Mouse (Mus musculus): ENCODE results near the gene Mpzl2.

Mpzl2 gene

DNA sequence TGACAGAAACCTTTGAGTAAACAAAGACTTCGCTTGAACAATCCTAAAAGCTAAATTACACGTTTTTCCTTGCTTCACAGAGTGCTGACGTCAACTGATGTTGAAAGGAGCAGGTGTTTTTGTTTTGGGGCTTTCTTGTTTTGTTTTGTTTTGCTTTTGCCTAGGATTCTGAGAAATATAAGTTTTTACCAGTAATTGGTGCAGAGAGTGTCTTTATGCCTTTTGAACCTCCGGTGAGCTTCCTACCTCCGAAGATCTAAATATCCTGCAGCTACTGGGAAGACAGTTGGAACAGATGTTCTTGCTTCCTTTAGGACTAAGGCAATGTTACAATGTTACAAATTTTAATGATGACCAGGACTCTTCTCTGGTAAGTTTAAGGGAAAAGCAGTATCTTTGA is at the start of gene Mpzl2:
Mpzl2 (plus strand) TSS at position 301 of the 400 bp plus-strand sequence.
- DNase-seq = no peak

DNA sequence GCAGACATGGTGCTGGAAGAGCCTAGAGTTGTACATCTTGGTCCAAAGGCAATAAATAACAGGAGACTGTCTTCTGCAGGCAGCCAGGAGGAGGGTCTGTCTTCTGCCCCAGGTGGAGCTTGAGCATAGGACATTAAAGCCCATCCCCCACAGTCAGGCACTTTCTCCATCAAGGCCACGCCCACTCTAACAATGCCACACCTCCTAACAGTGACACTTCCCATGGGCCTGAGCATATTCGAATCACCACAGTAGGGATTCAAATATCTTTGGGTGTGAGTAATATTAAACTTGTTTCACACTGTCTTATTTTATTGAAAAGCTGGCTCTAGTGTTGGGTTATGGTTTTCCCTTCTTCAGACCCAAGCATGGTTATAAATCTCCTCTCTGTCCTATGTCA is 47.8 kb upstream of the Mpzl2 start:
- peak in 1 of 2 experiments; percentile 23 for DNase-seq

DNA sequence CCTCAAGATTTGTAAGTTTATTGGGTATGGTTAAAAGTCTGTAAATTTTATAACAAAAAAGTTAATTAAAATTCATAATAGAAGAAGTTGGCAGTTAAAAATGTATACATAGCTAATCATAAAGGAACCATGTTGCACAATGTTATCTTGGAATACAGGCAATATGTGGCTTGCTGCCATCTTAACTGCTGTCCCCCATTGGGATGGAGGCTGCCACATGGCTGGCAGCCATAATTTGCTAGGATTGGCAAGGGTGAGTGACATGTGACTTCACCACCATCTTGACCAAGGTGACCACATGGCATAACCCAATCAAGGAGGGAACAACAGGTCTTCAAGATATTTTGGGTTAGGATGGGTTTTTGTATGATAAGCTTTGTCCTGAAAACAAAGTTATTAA is 47.3 kb upstream of the Mpzl2 start:
- peak; percentile 91 to 95 for DNase-seq

DNA sequence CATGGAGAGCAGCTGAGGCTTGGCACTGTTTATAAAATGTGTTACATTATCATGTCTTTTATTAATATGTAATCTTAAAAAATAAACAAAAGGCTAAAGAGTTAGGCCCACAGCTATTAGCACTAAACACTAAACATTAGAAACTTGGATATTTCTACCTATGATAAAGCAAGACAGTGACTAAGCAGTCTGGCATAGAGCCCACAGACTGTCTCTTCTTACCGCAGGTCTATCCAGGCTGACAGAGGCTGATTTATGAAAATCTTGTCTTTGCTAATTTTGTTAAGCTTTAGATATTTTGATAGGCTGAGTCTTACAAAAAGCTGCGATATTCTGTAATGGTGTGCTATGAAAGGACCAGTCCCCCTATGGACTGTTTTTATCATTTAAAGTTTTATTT is 46.3 kb upstream of the Mpzl2 start:
- no peak for DNase-seq

DNA sequence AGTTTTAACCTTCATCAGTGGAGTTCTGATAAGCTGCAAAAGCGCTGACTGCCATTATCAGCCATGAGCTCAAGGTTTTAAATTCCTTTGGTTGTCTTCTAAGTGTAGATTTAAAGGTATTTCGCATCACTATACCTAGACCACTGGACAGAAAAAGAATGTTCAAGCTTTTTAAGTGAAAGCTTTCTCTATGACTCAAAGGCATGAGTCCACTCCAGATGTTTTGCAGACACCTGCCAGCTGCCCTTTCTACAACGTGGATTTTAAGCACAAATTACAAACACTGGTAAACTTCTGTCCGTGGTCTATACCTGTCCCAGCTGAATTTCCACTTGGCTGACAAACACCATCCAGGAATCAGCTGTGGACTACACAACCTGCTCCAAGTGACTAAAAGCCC is 44.6 kb upstream of the Mpzl2 start:
- DNase-seq = no peak

DNA sequence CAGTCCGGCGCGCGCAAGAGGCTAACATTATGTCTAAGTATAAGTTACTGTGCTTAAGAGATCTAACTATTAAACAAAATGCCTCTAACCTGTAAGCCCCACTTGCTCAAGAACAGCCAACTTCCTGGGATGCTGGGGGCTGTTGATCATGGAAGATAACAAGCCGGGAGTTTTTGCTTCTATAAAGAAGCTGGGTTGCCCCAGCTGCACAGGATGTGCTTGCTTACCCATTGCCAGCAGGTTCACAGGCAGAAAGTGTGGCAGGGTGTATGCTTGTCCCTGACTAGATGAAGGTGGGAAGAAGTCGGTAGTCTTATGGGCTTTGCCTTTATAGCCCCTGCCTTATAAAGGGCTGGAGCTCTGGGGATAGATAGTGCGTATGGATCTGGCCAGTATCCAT is 43.0 kb upstream of the Mpzl2 start:
- no peak for DNase-seq

DNA sequence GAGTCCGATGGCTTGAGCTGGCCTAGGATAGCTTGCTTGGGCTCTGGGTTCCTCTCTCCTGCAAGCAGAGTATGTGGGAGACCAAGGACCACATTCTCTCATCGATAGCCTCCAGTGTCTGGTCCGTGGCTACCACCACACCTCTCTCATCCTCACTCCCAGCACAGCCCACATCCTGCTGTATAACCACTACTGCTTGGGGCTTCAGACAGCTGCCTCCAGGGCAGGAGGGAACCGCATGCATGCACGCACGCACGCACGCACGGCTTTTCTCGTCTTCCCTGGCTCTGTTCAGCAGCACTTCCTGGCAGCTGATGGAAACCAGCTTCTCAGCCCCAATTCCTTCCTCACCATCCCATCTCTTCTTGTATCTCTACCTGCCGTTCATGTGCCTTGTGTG is 41.5 kb upstream of the Mpzl2 start:
- no peak for DNase-seq

DNA sequence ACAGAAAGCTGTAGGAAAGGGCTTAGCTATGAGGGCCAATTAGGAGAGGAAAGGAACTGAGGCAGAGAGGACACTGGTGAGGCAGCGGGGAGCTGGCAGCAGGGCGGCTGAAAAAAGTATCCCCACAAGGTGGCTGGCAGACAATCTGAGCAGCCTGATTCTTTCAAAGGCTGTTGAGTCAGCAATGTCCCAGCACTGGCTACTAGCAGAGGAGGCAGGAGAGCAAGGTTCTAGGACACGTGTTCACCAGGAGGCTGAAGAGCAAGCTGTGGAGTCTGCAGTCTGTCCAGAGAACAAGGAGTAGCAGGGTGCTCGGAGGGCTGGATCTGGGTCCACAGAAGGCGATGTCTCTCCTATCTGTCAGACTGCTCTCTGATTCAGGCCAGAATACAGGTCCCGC is 40.4 kb upstream of the Mpzl2 start:
- peak in 1 of 2 experiments; percentile 36 for DNase-seq

DNA sequence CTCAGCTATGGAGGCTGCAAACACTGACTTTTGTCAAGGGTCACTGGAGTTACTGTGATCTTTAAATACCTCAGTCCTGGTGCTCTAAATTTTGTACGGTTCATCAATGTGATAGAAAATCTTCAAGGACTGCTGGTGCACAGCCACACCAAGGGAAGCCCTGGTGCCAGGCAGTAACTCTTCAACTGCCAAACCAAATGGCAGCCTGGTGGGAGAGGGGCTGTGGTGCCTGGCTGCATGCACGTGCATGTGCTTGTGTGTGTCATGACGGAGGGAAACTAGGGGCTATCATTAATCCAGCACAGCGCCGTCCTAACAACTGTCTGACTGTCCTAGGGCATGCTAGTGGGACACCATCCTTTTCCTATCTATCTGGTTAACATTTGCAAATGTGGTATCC is 39.8 kb upstream of the Mpzl2 start:
- DNase-seq = peak; percentile 50 to 55

DNA sequence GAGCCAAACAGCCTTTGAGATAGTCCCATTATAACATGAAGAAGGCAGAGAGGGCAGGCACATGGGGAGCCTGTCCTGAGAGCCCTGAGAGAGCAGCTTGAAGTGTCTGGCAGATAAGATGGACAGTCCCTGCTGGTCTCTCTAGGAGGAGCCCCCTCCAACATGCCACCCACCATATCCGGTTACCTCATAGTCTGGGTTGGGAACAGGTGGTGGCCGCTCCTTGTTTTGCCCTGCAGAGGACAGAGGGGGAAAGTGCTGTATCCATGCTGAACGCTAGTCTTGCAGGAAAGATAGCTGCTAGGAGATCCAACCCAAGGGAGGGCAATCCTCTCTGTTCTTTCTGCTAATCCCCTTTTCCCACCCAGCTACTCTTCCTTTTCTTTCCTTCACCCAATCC is 39.4 kb upstream of the Mpzl2 start:
- no peak for DNase-seq

DNA sequence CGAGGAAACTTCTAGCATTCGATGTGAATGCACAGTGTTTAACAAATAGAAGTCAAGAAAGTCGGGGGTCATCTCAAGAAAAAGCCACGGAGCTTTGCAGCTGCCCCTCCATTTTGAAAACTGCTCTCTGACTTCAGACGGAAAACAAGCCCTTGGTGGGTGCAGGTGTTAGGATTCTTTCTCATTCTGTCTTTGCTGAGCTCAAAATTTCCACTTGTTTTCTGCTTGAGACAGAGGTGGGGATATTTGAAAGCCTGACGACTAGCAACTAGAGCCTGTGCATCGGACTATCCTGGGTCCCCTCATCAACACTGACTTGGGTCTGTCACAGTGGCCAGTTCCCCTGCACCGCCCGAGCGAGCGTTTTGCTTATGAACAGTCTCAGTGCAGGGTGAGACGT is 32.2 kb upstream of the Mpzl2 start:
- no peak for DNase-seq

DNA sequence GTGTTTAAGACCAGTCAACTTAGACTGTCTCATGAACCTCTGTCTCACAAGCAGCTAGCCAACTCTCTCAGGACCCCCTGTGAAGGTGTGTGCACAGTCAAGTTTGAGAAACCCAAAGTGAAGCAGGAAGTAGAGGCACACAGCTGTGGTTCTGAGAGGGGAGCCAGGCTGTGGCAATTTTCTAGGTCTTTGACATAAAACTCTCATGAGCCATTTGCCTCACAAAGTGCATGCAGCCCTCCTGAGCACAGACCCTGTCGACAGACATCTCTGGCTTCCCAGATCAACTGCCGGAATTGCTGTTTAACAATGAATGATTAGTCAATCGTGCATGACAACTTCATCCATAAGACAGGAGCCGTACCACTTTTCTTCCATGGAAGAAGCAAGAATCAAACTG is 31.3 kb upstream of the Mpzl2 start:
- DNase-seq = no peak

DNA sequence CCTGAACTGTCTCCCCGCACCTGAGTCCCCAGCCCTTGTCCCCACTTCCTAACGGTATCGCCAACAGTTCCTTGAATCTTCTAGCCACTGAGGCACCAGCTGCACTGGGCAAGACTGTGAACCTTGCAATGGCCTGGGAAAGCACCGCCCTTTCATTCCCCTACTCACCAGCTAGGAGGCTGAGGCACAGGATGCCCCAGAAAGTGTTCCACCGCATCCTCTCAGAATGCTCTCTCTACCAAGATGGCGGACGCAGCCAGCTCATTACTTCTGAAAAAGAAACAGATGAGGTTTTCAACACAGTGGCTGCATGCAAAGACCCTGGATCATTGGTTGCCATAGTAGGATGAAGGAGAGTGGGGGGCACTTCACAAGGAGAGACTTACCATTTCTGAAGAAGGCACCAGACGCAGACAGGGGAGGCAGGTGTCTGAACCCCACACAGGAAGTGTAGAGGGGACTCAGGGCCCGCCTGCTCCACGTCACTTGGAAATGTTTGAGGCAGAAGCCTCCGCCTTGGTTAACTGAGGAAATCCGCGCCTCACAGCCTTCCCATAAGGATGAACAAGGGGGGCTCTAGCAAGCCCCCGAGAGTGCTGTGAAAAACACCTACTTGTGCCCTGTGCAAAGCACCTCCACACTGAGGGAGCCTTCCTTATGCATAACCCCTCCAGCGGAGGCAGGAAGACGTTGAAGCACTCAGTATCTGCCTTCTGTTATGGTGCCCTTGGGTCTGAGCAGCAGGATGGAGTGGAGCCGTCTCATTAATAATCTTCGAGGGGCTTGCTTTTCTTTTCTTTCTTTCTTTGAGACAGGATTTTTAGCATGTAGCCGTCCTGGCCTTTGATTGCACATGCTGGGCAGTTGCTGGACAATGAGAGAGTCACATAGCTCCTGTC is 30.2 kb upstream of the Mpzl2 start, which contains the start of gene Cd3e:
Cd3e (minus strand) TSS at position 448 of the 899 bp plus-strand sequence.
- no peak for DNase-seq

DNA sequence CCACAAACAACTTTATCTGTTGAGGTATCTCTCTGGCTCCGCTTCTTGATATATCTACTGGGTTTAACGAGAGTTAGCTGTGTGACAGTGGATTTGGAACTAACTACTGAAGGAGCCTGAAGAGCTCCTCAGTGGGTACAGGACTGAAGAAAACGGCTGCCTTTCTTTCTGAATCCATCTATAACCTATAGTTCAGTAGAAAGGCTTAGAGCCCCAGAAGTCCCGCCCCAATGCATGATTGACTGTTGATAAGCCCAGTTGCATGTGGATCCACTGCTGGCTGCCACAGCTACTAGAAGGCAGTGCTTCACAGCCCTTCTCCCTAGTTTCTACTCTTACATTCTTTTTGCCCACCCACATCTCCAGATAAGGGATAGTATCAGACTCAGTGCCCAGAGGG is 29.1 kb upstream of the Mpzl2 start:
- DNase-seq = no peak

DNA sequence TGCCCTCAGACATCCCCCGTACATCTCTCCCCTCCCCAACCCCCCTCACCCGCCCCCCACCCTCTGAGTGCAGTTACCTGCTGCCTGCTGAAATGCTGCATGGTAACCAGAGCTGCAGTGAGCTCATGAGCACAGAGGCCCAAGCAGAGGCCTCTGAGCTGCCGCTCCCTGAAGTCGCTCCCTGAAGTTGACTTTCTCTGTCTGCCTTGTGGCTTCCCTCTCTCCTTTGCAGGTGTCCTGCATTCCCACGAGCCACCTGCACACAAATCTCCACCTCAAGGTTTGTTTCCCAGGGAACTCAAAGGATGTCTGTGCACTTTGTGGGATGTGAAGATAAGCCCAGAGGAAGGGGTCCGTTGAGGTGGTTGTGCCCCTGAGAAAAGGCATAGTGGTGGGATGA is 28.3 kb upstream of the Mpzl2 start:
- no peak for DNase-seq

DNA sequence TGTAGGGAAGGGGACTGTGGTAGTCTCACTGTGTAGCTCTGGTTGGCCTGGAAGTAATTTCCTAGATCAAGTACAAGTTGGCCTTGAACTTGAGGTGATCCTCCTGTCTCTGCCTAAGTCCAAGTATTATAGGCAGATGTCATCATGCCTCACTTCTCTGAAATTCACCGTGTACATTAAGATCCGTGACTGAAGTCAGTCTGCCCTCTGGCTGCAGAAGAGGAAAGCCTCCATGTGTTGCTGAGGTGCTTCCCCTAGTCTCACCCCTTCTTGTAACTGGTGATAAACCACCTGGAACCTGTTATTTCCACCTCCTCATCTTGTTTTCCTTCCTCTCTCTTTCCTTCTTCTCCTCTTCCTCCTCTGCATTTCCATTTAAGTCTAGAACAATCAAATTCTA is 24.7 kb upstream of the Mpzl2 start:
- no peak for DNase-seq

DNA sequence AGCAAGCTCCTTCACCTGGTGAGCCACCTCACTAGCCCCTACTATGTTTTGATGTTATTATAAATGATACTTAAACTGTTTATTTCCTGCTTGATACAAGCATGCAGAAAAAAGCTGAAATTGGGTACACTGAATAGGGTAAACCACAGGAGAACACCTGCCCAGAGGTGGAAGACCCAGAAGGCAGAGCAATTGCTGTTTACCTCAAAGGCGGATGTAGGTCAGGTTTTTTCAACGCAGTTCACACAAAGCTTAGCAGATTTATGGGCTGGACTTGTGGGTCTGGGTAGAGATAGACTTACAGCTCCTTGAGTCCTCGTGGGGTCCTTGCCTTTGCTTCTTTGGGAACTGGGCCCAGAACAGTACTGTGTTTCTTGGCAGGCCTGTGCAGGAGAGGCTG is 23.8 kb upstream of the Mpzl2 start:
- no peak for DNase-seq

DNA sequence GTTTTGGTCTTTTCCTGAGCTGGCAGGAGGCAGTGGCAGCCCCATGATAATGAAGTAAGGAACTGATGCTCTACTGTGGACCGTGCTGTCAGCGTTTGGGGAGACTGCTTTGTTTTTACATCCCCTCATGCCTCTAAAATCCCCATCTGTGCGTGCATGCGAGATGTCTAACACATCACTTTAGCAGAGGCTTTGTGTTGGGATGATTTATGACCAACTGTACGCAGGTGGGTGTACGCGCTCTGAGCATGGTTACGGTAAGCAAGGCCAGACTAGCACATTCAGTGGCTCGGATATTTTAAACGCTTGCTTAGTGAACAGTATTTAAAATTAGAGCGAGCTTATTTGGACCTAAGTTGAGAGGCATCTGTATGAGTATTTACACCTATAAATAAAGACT is 21.6 kb upstream of the Mpzl2 start:
- DNase-seq = no peak

DNA sequence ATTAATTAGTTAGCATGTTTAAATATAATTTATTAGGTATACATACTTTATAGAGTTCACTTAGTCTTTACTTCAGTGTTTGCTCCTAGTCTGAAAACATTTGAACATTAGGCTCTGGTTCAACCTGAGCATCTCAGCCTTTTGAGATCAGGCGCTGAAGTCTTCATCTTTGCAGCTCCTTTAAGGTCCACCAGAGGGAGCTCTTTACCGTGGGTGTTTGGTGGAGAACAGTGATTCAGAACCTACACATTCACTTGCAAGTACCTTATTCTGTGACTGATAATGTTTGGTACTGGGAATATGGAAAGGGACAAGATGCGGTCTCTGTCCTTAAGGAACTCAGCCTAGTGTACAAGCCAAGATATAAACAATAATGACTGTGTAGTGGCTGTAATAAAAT is 16.8 kb upstream of the Mpzl2 start:
- DNase-seq = peak; percentile 77 to 84

DNA sequence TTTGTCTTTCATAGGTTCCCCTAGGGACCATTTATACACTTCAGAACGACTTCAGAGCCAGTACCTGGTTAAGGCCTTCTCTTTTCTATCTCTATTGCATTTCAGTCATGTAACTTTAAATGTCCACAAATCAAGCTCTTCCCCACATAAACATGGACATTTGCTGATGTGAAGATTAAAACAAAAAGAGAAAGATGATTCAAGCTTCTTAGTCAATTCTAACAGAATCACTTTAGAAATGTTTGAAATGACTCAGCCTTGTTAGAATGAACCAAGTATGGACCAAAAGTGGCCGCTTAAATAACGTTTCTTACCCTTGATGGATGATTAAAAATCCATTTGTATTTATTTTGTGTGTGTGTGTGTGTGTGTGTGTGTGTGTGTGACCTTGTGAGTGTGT is 16.0 kb upstream of the Mpzl2 start:
- DNase-seq = no peak

DNA sequence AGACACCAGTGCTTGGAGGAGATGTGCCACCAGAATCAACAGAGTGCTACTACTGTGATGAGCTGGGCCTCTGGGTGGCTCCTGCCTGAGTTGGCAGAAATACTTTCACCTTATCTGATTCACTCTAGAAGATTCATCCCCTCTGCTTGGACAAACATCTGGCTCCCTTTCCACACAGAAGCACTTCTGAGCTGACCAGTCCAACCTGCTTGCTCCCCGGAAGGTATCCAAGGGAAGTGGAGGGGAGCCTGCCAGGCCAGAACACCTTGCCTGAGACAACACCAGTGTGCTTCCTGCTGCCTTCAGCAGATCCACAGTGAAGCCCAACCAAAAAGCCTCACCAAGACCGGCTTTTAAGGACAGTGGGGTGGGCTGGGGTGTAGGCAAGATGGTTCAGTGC is 15.4 kb upstream of the Mpzl2 start:
- no peak for DNase-seq

DNA sequence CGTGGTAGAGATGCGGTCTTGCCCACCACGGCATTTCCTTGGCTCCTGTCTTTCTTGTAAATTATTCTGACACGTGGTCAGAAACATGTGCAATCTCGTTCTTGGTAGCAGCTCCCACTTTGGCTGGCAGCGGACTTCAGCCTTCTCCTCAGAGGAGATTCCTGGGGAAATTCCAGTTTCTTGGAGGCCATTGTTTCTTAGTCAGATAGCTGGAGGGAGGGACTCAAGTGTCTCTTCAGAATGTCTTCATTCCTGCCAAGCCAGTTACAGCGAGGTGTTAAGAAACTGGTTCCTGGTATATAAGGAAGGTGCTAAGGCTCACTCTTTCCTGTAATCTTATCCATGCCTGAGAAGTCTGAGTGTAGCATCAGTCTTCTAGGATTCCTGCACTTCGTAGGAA is 12.2 kb upstream of the Mpzl2 start:
- no peak for DNase-seq

DNA sequence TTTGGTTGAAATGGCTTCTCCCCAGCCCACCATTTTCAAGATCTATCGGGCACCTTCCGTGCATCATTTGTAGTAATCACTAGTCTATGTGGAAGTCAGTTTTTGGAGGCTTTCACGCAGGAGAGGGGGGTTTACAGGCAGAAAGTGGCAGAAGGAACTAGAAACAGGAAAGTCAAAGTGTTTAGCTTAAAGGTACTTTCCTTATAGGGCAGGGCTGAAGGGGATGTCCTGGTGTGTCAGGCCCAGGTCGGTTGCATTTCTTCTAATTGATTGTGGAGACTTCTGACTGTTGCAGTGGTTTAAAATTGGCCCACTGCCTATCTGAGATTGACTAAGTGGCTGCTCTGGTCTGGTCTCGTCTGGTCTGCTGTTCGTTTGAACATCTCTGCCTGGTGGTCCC is 9.3 kb upstream of the Mpzl2 start:
- no peak for DNase-seq

DNA sequence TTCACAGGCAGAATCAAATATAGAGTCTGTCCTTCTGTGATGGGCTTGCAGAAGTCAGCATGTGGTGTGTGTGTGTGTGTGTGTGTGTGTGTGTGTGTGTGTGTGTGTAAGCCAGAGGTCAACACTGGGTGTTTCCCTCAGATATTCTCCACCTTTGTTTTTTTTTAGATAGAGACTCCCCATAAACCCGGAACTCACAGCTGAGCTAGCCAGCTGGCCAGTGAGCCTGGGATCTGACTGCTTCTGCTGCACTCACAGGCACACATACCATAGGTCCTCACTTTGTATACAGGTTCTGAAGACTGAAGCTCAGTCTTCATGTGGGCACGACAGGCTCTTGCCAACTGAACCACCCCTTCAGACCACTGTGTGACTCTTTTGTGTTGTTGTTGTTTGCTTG is 7.3 kb upstream of the Mpzl2 start:
- DNase-seq = no peak

DNA sequence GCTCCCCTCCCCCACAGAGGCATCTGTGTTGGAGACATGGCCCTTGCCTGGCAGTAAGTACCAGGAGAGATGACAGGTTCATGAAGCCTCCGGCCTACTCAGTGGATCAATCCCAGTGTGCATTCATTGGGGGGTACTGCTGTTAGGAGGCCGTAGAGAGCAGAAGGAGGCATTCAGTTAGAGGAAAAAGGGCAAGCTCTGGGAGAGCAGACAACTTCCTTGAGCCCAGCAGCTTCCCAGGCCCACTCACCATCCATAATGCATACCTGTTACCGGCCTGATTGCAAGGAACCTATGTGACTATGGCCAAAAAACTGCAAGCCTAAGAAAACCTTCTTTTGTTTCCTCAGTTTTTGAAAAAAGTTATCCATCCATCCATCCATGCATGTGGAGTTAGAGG is 5.1 kb upstream of the Mpzl2 start:
- DNase-seq = no peak

Data from cerebellum, postnatal 10 days (tissue).